Mouse (Mus musculus) myocyte (in vitro differentiated cells): ENCODE measurements around the gene Slc25a28. TPM values are rescaled to one million over a fixed set of nuclear protein-coding genes. Genes with fewer than 3 reads are reported as not detected.

Source experiments
- H3K27me3 ChIP-seq: one replicate; pipeline ENCODE4 v1.6.1; 2011; ENCODE audit not compliant: control insufficient read depth, insufficient read depth, insufficient read length
- H3K36me3 ChIP-seq: one replicate; pipeline ENCODE4 v1.6.1; 2011; ENCODE audit not compliant: control insufficient read depth, insufficient read depth
- H3K4me2 ChIP-seq: one replicate; pipeline ENCODE4 v1.6.1; 2011; ENCODE audit warnings: low read depth, control low read depth
- H3K4me3 ChIP-seq: one replicate; pipeline ENCODE4 v1.5.1; 2011; ENCODE audit warnings: mild to moderate bottlenecking, control low read depth, moderate library complexity
- H3K79me2 ChIP-seq: one replicate; pipeline ENCODE4 v1.6.1; 2011; ENCODE audit not compliant: control insufficient read depth, insufficient read depth
- H3ac ChIP-seq: one replicate; pipeline ENCODE4 v1.6.1; 2011; ENCODE audit not compliant: control insufficient read depth, insufficient read length
- CEBPB ChIP-seq: IDR thresholded peaks from 2 replicates; pipeline ENCODE4 v1.6.1; 2011; ENCODE audit warnings: mild to moderate bottlenecking, moderate library complexity; ENCODE audit not compliant: poor library complexity, insufficient read depth, severe bottlenecking
- E2F4 ChIP-seq: IDR thresholded peaks from one replicate; pipeline ENCODE4 v1.6.1; 2011; ENCODE audit warnings: mild to moderate bottlenecking, control low read depth, moderate library complexity; ENCODE audit not compliant: insufficient read depth
- MAX ChIP-seq: IDR thresholded peaks from one replicate; pipeline ENCODE4 v1.6.1; 2011; ENCODE audit warnings: low read depth, mild to moderate bottlenecking, control low read depth
- MYOD1 ChIP-seq, 3 experiments: IDR thresholded peaks; one replicate each; pipeline ENCODE4 v1.6.1; 2011; ENCODE audit warnings: control low read depth in 2 of 3, low read depth in 2 of 3, mild to moderate bottlenecking in 2 of 3, moderate library complexity in 1 of 3; ENCODE audit not compliant: insufficient read length in 2 of 3, control insufficient read depth in 1 of 3
- MYOG ChIP-seq, 3 experiments: IDR thresholded peaks; one replicate each; pipeline ENCODE4 v1.6.1; 2011; ENCODE audit warnings: control low read depth in 2 of 3, low read depth in 2 of 3, mild to moderate bottlenecking in 2 of 3; ENCODE audit not compliant: insufficient read length in 2 of 3, control insufficient read depth in 1 of 3, insufficient read depth in 1 of 3
- POLR2A ChIP-seq: IDR thresholded peaks from one replicate; pipeline ENCODE4 v1.6.1; 2011; ENCODE audit warnings: low read depth, mild to moderate bottlenecking, control low read depth, moderate library complexity; ENCODE audit not compliant: insufficient read length
- POLR2AphosphoS2 ChIP-seq: IDR thresholded peaks from one replicate; pipeline ENCODE4 v1.6.1; 2011; ENCODE audit warnings: low read depth, control low read depth; ENCODE audit not compliant: insufficient read length
- REST ChIP-seq: IDR thresholded peaks from one replicate; pipeline ENCODE4 v1.6.1; 2011; ENCODE audit warnings: mild to moderate bottlenecking, control low read depth, moderate library complexity; ENCODE audit not compliant: insufficient read depth, insufficient read length
- SRF ChIP-seq: IDR thresholded peaks from one replicate; pipeline ENCODE4 v1.6.1; 2011; ENCODE audit warnings: low read depth; ENCODE audit not compliant: control insufficient read depth, insufficient read length
- TCF12 ChIP-seq: IDR thresholded peaks from one replicate; pipeline ENCODE4 v1.6.1; 2011; ENCODE audit warnings: mild to moderate bottlenecking, control low read depth; ENCODE audit not compliant: poor library complexity, insufficient read depth, severe bottlenecking
- TCF3 ChIP-seq: IDR thresholded peaks from one replicate; pipeline ENCODE4 v1.6.1; 2011; ENCODE audit warnings: low read depth, control low read depth; ENCODE audit not compliant: insufficient read length
- USF1 ChIP-seq: IDR thresholded peaks from one replicate; pipeline ENCODE4 v1.6.1; 2011; ENCODE audit warnings: low read depth, mild to moderate bottlenecking, control low read depth, moderate library complexity
- polyA plus RNA-seq: library from polyadenylated mRNA; unstranded; fragments of >200 nt; fragmentation: generic; extraction: Trizol; gene quantifications from one replicate; pipeline ENCODE4 v1.2.1, GENCODE M21; 2012; ENCODE audit warnings: missing spikeins

The Slc25a28 gene
- polyA plus RNA-seq, 1 experiment = 25.5 TPM

GRCm38 (mm10) chr19:43674316-43674689, 378 bp downstream of the Slc25a28 start:
- Histone ChIP-seq H3ac (peak overlapping the region; percentile 14), H3K79me2 (peaks cover 40% of the 10 kb centered on the region), H3K27me3 (no peaks in the 10 kb centered on the region), H3K36me3 (no peaks in the 10 kb centered on the region), H3K4me2 (peak overlapping the region; percentile 80), H3K4me3 (peak overlapping the region; percentile 72)
- TF ChIP-seq MAX = no peak
- TF ChIP-seq E2F4 = no peak
- no peak for TF ChIP-seq POLR2A

GRCm38 (mm10) chr19:43673513-43674315, 967 bp downstream of the Slc25a28 start:
- Histone ChIP-seq H3K4me3 (peak overlapping the region; percentile 72), H3K36me3 (no peaks in the 10 kb centered on the region), H3K79me2 (peaks cover 43% of the 10 kb centered on the region), H3K27me3 (no peaks in the 10 kb centered on the region), H3K4me2 (peak overlapping the region; percentile 80), H3ac (peak overlapping the region; percentile 14)
- TF ChIP-seq E2F4 = no peak
- TF ChIP-seq REST = no peak

- no peaks in the 10 kb centered on the region for H3K36me3 ChIP-seq
- H3K4me2 ChIP-seq = no peak overlapping the region
- TF ChIP-seq USF1 = no peak
- no peak for TF ChIP-seq CEBPB
- no peak for TF ChIP-seq MYOG (IDR thresholded peaks at IDR 0.05; ENCODE audit: control insufficient read depth in 1 of 3, insufficient read depth in 1 of 3, insufficient read length in 2 of 3, low read depth in 2 of 3)
- TF ChIP-seq TCF3 = no peak
- TF ChIP-seq MYOD1 (IDR thresholded peaks at IDR 0.05; ENCODE audit: control insufficient read depth in 1 of 3, insufficient read length in 2 of 3, low read depth in 2 of 3) = no peak
- no peak for TF ChIP-seq POLR2A
- no peak for TF ChIP-seq E2F4
- TF ChIP-seq MAX = no peak
- no peak for TF ChIP-seq TCF12
- no peak for TF ChIP-seq REST
- TF ChIP-seq SRF = no peak
- TF ChIP-seq POLR2AphosphoS2 = no peak
- H3ac ChIP-seq = no peak overlapping the region
- no peak overlapping the region for H3K4me3 ChIP-seq
- no peaks in the 10 kb centered on the region for H3K27me3 ChIP-seq
- peaks cover 43% of the 10 kb centered on the region for H3K79me2 ChIP-seq
These were observed 3.6 kb downstream of the Slc25a28 start for GRCm38 (mm10) chr19:43671054-43671453.

GRCm38 (mm10) chr19:43669136-43669759, 5.4 kb downstream of the Slc25a28 start:
- no peak overlapping the region for H3ac ChIP-seq
- peaks cover 42% of the 10 kb centered on the region for H3K79me2 ChIP-seq
- H3K4me2 ChIP-seq = no peak overlapping the region
- H3K4me3 ChIP-seq = no peak overlapping the region
- no peak for TF ChIP-seq MYOD1 (IDR thresholded peaks at IDR 0.05; ENCODE audit: control insufficient read depth in 1 of 3, insufficient read length in 2 of 3, low read depth in 2 of 3)
- TF ChIP-seq REST = no peak
- no peak for TF ChIP-seq CEBPB
- TF ChIP-seq TCF12 = no peak
- TF ChIP-seq USF1 = no peak
- TF ChIP-seq SRF = no peak
- TF ChIP-seq POLR2A = no peak
- no peak for TF ChIP-seq E2F4
- no peak for TF ChIP-seq POLR2AphosphoS2
- TF ChIP-seq TCF3 = no peak
- TF ChIP-seq MAX = no peak
- no peak for TF ChIP-seq MYOG (IDR thresholded peaks at IDR 0.05; ENCODE audit: control insufficient read depth in 1 of 3, insufficient read depth in 1 of 3, insufficient read length in 2 of 3, low read depth in 2 of 3)
- H3K27me3 ChIP-seq = no peaks in the 10 kb centered on the region
- no peaks in the 10 kb centered on the region for H3K36me3 ChIP-seq

- TF ChIP-seq TCF12 (no peak), USF1 (peak; percentile 78), MAX (peak; percentile 90)
- Histone ChIP-seq H3K36me3 (no peaks in the 10 kb centered on the region), H3K27me3 (no peaks in the 10 kb centered on the region), H3K4me2 (peak overlapping the region; percentile 26), H3ac (no peak overlapping the region), H3K4me3 (no peak overlapping the region), H3K79me2 (peaks cover 25% of the 10 kb centered on the region)
These were observed 7.3 kb downstream of the Slc25a28 start for GRCm38 (mm10) chr19:43667430-43667809.
